Mouse (Mus musculus) fibroblast of lung, adult 2 months (primary cell): ENCODE measurements around the gene Gch1.

ENCODE experiments used
- DNase-seq: peaks from one replicate; pipeline ENCODE4 v3.0.0-alpha.2; 2011; ENCODE audit warnings: low read depth

Gene Gch1

GRCm38 (mm10) chr14:47206601-47207000 is 17.4 kb upstream of the Gch1 start:
- no peak for DNase-seq

GRCm38 (mm10) chr14:47205270-47205972 is 16.2 kb upstream of the Gch1 start:
- DNase-seq = no peak

- no peak for DNase-seq
Observed at GRCm38 (mm10) chr14:47197340-47197739, 8.1 kb upstream of the Gch1 start.

- DNase-seq = no peak
Observed at GRCm38 (mm10) chr14:47196711-47197110, 7.5 kb upstream of the Gch1 start.

- no peak for DNase-seq
Observed at GRCm38 (mm10) chr14:47194096-47194495, 4.9 kb upstream of the Gch1 start.

GRCm38 (mm10) chr14:47193506-47193905 is 4.3 kb upstream of the Gch1 start:
- no peak for DNase-seq

- DNase-seq = no peak
Observed at GRCm38 (mm10) chr14:47191861-47192260, 2.6 kb upstream of the Gch1 start.

- no peak for DNase-seq
Observed at GRCm38 (mm10) chr14:47190626-47191025, 1.4 kb upstream of the Gch1 start.

- no peak for DNase-seq
Observed at GRCm38 (mm10) chr14:47189635-47189955, 382 bp upstream of the Gch1 start.

GRCm38 (mm10) chr14:47188475-47188847 is 752 bp downstream of the Gch1 start:
- DNase-seq = no peak

- DNase-seq = no peak
Observed at GRCm38 (mm10) chr14:47187666-47188360, 1.4 kb downstream of the Gch1 start.

GRCm38 (mm10) chr14:47187261-47187660 is 2.0 kb downstream of the Gch1 start:
- DNase-seq = no peak

- DNase-seq = no peak
Observed at GRCm38 (mm10) chr14:47186561-47186960, 2.7 kb downstream of the Gch1 start.

- no peak for DNase-seq
Observed at GRCm38 (mm10) chr14:47181497-47182290, 7.5 kb downstream of the Gch1 start.

GRCm38 (mm10) chr14:47178851-47179250 is 10.4 kb downstream of the Gch1 start:
- no peak for DNase-seq

- peak; percentile 86 for DNase-seq
Observed at GRCm38 (mm10) chr14:47177846-47178414, 11.3 kb downstream of the Gch1 start.

GRCm38 (mm10) chr14:47176226-47176625 is 13.0 kb downstream of the Gch1 start:
- DNase-seq = no peak

- no peak for DNase-seq
Observed at GRCm38 (mm10) chr14:47175136-47175535, 14.1 kb downstream of the Gch1 start.

- DNase-seq = no peak
Observed at GRCm38 (mm10) chr14:47172073-47172472, 17.1 kb downstream of the Gch1 start.

- no peak for DNase-seq
Observed at GRCm38 (mm10) chr14:47170499-47171109, 18.6 kb downstream of the Gch1 start.

GRCm38 (mm10) chr14:47169677-47170410 is 19.4 kb downstream of the Gch1 start:
- DNase-seq = no peak

GRCm38 (mm10) chr14:47165741-47166140 is 23.5 kb downstream of the Gch1 start:
- DNase-seq = no peak
